Mouse (Mus musculus) ES-E14 (cell line): ENCODE measurements around the gene Lama2. TPM values are rescaled to one million over a fixed set of nuclear protein-coding genes. Genes with fewer than 3 reads are reported as not detected.

Experiments used
- DNase-seq: peaks from one replicate; pipeline ENCODE4 v3.0.0-alpha.2; 2013; ENCODE audit warnings: low read depth, low spot score
- H3K27ac ChIP-seq: 2 replicates; pipeline ENCODE4 v1.5.1; 2012; ENCODE audit warnings: low read depth, mild to moderate bottlenecking, low read length, moderate library complexity, mixed read lengths; ENCODE audit not compliant: poor library complexity, insufficient read depth, severe bottlenecking
- H3K36me3 ChIP-seq: 2 replicates; pipeline ENCODE4 v1.6.1; 2012; ENCODE audit warnings: mild to moderate bottlenecking, low read length, moderate library complexity, mixed read lengths; ENCODE audit not compliant: control insufficient read depth, poor library complexity, insufficient read depth, severe bottlenecking
- H3K4me1 ChIP-seq, 2 experiments: fragments of 150-350 bp in 1 of 2; sonication (generic) in 1 of 2; 2 replicates each; pipeline ENCODE4 v1.6.1; 2012; ENCODE audit warnings: low read length in 2 of 2, mild to moderate bottlenecking in 1 of 2, mixed read lengths in 1 of 2; ENCODE audit not compliant: control insufficient read depth in 2 of 2, insufficient read depth in 2 of 2, poor library complexity in 1 of 2
- H3K4me3 ChIP-seq, 2 experiments: fragments of 150-350 bp in 1 of 2; sonication (generic) in 1 of 2; 2 replicates each; pipeline ENCODE4 v1.5.1; 2012; ENCODE audit warnings: low read length in 2 of 2, low read depth in 1 of 2, mild to moderate bottlenecking in 1 of 2, mixed read lengths in 1 of 2; ENCODE audit not compliant: insufficient read depth in 1 of 2, poor library complexity in 1 of 2, severe bottlenecking in 1 of 2
- H3K9ac ChIP-seq: 2 replicates; pipeline ENCODE4 v1.6.1; 2012; ENCODE audit warnings: low read depth, mild to moderate bottlenecking, low read length, mixed read lengths; ENCODE audit not compliant: poor library complexity, insufficient read depth, severe bottlenecking
- H3K9me3 ChIP-seq: fragments of 150-350 bp; sonication (generic); 2 replicates; pipeline ENCODE4 v1.6.1; 2012; ENCODE audit warnings: low read depth, mild to moderate bottlenecking, low read length; ENCODE audit not compliant: control insufficient read depth, insufficient read depth
- CHD2 ChIP-seq: IDR thresholded peaks from 2 replicates; pipeline ENCODE4 v1.6.1; 2014; ENCODE audit warnings: mild to moderate bottlenecking, low read depth, low read length, inconsistent platforms
- HCFC1 ChIP-seq: IDR thresholded peaks from 2 replicates; pipeline ENCODE4 v1.6.1; 2012; ENCODE audit warnings: low read length, inconsistent platforms, borderline replicate concordance; ENCODE audit not compliant: insufficient read depth
- MAFK ChIP-seq: IDR thresholded peaks from 2 replicates; pipeline ENCODE4 v1.6.1; 2014; ENCODE audit warnings: mild to moderate bottlenecking, low read depth, low read length, inconsistent platforms; ENCODE audit not compliant: insufficient read depth
- ZC3H11A ChIP-seq: IDR thresholded peaks from 2 replicates; pipeline ENCODE4 v1.6.1; 2012; ENCODE audit warnings: low read depth, mild to moderate bottlenecking, inconsistent platforms, low read length, borderline replicate concordance
- ZNF384 ChIP-seq: IDR thresholded peaks from 2 replicates; pipeline ENCODE4 v1.6.1; 2012; ENCODE audit warnings: low read depth, low read length, inconsistent platforms
- in situ Hi-C, 2 experiments: fragments of 600-800 bp; cut with MboI; formaldehyde crosslinking; loops; one replicate each; pipeline ENCODE4 v1.15.1; 2025; ENCODE audit warnings: low sequenced_read_pairs in 2 of 2, inconsistent platforms in 1 of 2; ENCODE audit not compliant: unreplicated experiment in 2 of 2
- total RNA-seq: library from RNA; depleted of rRNA; stranded (reverse); fragments of 300-350 nt; gene quantifications from 2 replicates; pipeline ENCODE4 v1.2.3, GENCODE M21; 2012

Gene Lama2
- total RNA-seq, 1 experiment: 0.09 TPM

DNA sequence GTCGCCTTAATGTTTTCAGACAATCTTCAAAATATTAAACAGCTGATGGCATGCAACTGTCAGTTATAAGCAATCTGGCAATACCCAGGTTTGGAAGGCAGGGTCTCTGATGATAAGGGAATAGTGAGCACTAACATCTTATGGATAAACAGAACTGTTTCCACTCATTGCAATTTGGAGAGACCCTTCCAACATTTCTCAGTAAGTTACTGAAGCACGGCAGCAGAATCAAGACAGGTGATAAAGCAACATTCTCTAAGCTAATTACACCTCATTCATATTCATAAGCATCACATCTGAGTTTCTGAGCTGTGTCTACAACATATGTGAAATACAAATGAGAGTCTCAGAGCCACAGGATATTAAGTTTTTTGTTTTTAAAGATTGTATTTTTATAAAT, 542.4 kb downstream of the Lama2 start:
- no peaks in the 10 kb centered on the region for H3K9me3 ChIP-seq
- H3K36me3 ChIP-seq: no peaks in the 10 kb centered on the region
- no peak for DNase-seq
- TF ChIP-seq HCFC1 (no peak), ZC3H11A (no peak), ZNF384 (no peak), MAFK (no peak), CHD2 (no peak)
- H3K27ac ChIP-seq: no peak overlapping the region
- in situ Hi-C loops: no loop called here
- H3K4me1 ChIP-seq: no peaks in the 10 kb centered on the region
- no peak overlapping the region for H3K9ac ChIP-seq
- no peak overlapping the region for H3K4me3 ChIP-seq

DNA sequence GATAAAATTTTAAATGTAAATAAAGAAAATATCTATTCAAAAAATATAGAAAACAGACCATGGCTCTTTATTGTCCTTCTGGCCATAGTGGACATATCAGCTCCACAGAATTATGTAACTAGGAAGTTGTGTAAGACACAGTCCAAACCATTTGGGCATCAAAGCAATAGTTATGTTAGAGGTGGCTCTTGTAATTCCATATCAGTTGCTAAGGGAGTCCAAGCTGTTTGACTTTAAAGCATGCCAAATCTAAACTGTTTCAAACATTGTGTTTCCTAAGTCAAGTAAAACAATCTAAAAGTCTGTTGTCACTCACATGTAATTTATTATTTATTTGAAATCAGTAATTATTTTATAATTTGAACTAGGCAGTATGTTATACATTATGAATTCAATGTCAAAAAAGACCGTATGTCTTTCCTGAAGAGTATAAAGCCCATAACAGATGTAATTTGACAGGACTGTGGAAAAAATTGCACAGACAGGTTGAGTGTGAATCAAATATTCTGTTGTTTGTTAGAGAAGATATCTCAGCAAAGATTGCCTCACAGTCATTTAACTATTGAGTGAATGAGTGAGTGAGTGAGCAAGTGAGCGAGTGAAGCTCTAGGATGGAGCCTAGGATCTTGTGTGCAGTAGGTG, 550.6 kb downstream of the Lama2 start:
- no peak for DNase-seq
- H3K27ac ChIP-seq: no peak overlapping the region
- H3K36me3 ChIP-seq: no peaks in the 10 kb centered on the region
- in situ Hi-C loops: no loop called here
- H3K9ac ChIP-seq: no peak overlapping the region
- TF ChIP-seq CHD2 (no peak), ZNF384 (no peak), HCFC1 (no peak), ZC3H11A (no peak), MAFK (no peak)
- no peaks in the 10 kb centered on the region for H3K9me3 ChIP-seq
- H3K4me1 ChIP-seq: no peaks in the 10 kb centered on the region
- no peak overlapping the region for H3K4me3 ChIP-seq

DNA sequence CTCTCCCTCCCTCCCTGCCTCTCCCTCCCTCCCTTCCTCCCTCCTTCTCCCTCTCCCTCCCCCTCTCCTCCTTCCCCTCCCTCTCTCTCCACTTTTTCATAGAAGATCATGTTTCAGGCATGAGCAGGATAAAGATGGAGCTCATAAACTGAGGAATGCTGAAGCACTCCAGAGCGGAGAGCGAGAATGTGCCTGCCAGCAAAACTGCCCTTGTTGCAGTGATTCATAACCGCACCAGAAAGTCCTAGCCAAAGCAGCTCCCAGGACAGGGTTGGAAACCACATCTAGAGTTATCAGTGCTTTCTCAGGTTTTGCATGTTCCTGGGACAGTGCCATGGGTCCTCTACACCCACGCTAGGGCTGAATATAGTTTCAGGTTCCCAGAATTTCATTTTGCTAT, 555.9 kb downstream of the Lama2 start:
- no peak for DNase-seq
- Histone ChIP-seq H3K27ac (no peak overlapping the region), H3K9me3 (no peaks in the 10 kb centered on the region), H3K4me1 (no peaks in the 10 kb centered on the region), H3K4me3 (no peak overlapping the region), H3K36me3 (no peaks in the 10 kb centered on the region), H3K9ac (no peak overlapping the region)
- TF ChIP-seq HCFC1: no peak
- TF ChIP-seq MAFK: no peak
- no peak for TF ChIP-seq ZNF384
- no peak for TF ChIP-seq ZC3H11A
- TF ChIP-seq CHD2: no peak
- in situ Hi-C loops: no loop called here

DNA sequence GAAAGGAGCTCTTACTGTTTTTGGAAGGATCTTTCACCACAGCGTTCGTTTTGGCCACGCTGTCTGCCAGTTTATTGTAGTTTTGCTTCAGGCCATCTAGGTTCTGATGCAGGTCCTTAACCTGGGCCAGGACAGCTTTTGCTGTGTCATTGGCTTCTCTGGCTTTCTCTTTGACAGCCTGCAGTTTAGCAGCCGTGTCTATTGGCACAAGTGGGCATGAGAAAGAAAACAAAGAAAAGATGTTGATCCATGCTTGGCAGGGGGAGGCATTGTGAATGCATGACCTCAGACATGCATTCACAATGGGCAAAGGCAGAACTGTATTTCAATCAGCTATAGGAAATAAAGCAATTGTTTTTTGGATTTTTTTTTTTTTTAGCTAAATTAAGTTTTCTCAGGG, 565.1 kb downstream of the Lama2 start:
- Histone ChIP-seq H3K27ac (no peak overlapping the region), H3K36me3 (no peaks in the 10 kb centered on the region), H3K4me3 (no peak overlapping the region), H3K4me1 (no peaks in the 10 kb centered on the region), H3K9me3 (no peaks in the 10 kb centered on the region), H3K9ac (no peak overlapping the region)
- in situ Hi-C loops: no loop called here
- no peak for DNase-seq
- no peak for TF ChIP-seq MAFK
- TF ChIP-seq ZC3H11A: no peak
- TF ChIP-seq HCFC1: no peak
- TF ChIP-seq CHD2: no peak
- TF ChIP-seq ZNF384: no peak

DNA sequence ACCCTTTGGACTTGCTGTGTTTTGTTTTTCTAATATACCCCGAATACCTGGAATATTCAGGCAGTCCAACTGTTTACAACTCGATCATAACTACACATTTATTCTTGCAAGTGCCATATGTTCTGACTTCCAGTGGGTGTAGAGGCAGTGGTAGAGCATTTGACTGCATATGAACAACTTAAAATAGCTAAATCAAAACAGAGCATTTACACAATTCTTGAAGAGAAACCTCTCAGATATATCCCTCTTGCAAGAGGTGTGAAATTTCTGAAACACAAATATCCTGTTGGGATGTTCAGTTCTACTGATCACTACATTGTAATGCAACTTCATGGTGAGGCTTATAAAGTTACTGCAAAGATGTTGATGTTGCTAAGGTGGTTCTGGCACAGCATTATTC, 572.4 kb downstream of the Lama2 start:
- no peaks in the 10 kb centered on the region for H3K4me1 ChIP-seq
- in situ Hi-C loops: no loop called here
- H3K27ac ChIP-seq: no peak overlapping the region
- no peaks in the 10 kb centered on the region for H3K9me3 ChIP-seq
- no peak overlapping the region for H3K4me3 ChIP-seq
- H3K9ac ChIP-seq: no peak overlapping the region
- no peak for DNase-seq
- no peaks in the 10 kb centered on the region for H3K36me3 ChIP-seq
- TF ChIP-seq ZNF384: no peak
- TF ChIP-seq CHD2: no peak
- no peak for TF ChIP-seq HCFC1
- no peak for TF ChIP-seq MAFK
- no peak for TF ChIP-seq ZC3H11A
